Mouse (Mus musculus): ENCODE data around the gene Gm10770.
"Not testable (repeated sequence)": the region's sequence is repeated elsewhere in the genome, so short reads cannot be mapped to it uniquely, and the experiment has no call there.

Gene Gm10770

DNA sequence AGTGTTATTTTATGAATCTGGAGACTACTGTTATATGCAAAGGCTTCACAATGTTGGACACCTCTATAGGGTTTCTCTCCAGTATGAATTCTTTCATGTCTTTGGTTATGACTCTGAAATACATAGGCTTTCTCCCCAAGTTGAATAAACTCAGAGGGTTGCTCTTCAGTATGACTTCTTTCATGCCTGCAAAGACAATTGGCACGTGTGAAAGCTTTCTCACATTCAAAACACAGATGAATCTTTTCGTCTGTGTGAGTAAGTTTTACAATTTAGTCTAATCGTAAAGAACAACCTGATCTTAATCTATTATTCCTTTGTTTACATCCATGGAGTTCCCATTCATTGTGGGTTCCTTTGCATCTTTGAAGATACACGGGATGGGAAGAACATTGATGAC is at the start of gene Gm10770:
TSS of gene Gm10770 (minus strand) at position 101 of the 400 bp plus-strand sequence.
- DNase-seq (ENCODE audit: low read depth), result not testable (repeated sequence)

DNA sequence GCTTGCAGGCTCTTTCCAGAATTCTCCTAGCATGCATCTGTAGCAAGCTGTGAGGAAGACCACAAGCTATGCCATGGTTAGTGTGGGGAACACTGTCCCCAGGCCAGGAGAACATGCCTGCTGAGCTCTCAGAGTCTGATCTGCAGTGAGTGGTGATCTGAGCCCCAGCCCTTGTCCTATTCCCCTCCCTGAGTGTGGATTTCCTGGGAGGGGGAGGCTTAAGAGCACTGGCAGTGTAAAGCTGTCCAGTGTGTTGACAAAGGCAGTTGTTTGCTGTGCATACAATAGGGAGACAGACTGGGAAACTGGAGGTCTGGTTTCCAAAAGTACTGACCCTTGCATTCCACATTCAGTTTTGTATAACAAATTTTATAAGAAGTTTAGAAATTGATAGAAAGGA is 43.8 kb upstream of the Gm10770 start:
- not testable (repeated sequence) for DNase-seq (ENCODE audit: low read depth)

DNA sequence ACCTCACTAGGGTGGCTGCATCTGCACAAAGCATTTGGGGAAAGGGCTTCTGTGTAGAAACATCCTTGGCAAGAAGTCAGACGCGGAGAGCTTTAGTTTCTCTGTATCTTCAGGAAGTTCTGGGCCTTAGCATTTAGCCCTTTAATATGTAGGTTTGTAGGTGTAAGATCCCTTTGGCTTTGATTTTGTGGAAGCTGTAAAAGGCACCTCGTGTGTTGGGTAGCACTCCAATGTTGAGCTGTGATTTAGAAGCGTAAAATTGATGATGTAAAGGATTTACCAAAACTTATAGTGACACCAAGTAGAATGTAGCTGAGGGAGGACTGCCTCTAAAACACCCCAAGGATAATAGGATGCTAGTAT is 38.9 kb upstream of the Gm10770 start:
- DNase-seq (ENCODE audit: low read depth), result not testable (repeated sequence)

DNA sequence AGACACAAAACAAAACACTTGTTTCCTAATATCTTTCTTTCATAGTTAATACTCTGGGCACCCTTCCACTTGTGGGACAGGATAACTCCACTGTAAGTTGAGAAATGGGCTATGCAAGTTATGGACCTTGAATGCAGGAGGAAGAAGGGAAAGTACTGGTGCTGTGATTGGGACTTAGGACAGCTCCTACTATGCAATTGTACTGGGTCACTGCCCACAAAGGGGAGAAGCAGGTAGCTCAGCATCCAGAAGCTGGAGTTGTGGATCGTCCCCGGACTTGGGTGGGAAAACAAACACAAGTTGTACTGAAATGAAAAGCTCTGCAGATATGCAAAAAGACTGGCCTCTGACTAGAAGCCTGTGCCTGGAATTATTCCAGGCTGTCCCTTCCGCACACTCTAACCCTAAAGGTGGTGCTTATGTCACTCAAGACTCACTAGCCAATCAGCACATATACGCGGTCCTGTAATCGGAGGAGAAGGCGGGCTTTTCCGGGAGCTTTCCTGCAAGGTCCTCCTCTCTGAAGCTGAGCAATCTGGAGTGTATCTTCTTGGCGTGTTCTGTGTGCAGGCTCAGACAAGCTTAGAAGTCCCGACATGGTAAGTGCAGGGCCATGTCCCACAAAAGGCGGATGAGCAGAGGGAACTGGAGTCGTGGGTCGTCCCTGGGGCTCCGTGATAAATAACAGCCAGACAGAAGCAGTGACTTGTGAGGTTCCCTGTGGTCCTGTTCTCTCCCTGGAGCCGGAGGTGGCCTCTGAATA is 38.3 kb upstream of the Gm10770 start, which contains the start of gene Zfp937:
TSS of gene Zfp937 (plus strand) at position 474 of the 763 bp plus-strand sequence.
- peak; percentile 31 for DNase-seq (ENCODE audit: low read depth)

DNA sequence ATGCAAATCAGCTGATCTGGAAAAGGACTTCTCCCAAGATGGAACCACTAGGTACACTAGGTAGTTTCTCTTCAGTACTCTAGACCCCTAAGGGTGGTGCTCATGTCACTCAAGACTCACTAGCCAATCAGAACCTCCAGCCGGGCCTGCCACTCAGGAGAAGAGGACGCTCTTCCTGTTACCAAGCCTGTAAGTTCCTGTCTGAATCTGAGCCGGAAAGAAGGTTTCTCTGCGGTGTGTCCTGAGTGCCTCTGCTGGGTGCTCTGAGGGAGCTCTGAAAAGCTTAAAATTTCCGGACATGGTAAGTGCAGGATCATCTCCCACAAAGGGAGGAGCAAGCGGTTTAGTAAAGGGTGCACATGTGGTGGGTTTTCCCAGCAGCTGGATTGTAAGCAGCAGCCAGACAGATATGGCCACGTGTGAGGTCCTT is 2.1 kb upstream of the Gm10770 start, which contains the start of gene Gm14139:
TSS of gene Gm14139 (plus strand) at position 186 of the 430 bp plus-strand sequence.
- DNase-seq (ENCODE audit: low read depth), result not testable (repeated sequence)

GRCm38 (mm10) chr2:150181046-150181445 is 1.6 kb upstream of the Gm10770 start:
- DNase-seq (ENCODE audit: low read depth), result not testable (repeated sequence)

DNA sequence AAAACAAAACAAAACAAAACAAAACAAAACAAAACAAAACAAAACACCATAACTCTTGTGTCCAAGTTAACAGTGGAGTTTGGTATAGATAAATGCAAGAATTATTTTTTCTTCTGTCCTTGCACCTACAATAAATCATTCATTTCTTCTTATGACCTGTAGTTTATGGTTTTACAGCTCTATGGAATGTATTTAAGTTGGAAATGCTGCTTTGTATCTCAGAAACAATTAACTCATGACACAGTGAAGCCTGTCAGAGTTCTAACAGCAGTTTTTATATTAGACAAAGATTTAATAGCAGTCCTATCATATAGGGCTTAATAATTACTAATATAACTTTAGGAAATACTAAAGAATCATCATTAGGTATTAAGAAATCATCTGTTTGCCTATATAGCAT is 5.6 kb downstream of the Gm10770 start:
- no peak for DNase-seq (ENCODE audit: low read depth)

DNA sequence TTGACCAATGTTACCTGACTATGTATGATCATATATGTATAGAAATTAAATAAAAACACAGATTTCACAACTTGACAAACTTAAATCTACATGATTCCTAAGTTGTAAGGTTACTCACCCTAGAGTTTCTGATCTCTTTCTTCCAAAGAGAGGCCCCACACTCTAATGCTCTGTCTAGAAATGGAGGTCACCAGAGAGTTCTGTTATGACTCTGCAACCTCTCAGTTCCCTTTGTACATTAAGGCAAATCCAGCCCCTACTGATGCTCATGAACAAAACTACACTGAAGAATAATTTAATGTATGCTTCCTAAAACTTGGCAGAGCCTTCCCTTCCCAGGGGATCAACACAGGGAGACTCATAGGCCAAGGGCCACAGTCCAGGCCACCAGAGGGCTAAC is 12.8 kb downstream of the Gm10770 start:
- DNase-seq (ENCODE audit: low read depth), result no peak

- DNase-seq (ENCODE audit: low read depth), result peak; percentile 96
Observed at GRCm38 (mm10) chr2:150136435-150136897, 43.0 kb downstream of the Gm10770 start, which contains the start of gene Zfp120. Zfp120 (minus strand) TSS chr2:150136708.

DNA sequence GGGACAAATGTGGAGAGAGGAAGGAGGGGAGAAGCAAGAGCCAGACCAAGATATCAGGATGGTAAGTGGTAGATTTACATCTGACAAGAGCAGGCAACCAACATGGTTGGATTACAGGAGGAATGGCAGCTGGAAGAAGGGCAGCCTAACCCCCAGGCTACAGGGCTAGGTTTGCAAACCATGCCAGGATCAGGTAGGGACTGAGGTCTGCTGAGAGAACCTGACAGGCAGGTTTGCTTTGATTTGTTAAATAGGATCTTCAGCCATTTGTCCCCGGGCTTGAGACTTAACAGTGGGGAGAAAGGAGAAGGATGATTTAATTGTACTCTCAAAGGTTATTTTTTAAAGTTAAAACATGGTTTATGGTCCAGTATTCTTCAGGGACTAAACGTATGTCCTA is 46.7 kb downstream of the Gm10770 start:
- no peak for DNase-seq (ENCODE audit: low read depth)

GRCm38 (mm10) chr2:150132002-150132401 is 47.5 kb downstream of the Gm10770 start:
- peak; percentile 18 for DNase-seq (ENCODE audit: low read depth)

Data from fibroblast of lung, adult 2 months (primary cell).